Mouse (Mus musculus) CH12.LX (cell line): ENCODE data around the gene Tpo.

Source experiments
- CTCF ChIP-seq, 2 experiments: IDR thresholded peaks in 1 of 2; conservative IDR thresholded peaks in 1 of 2; 2 replicates each; pipeline ENCODE4 v1.5.1; 2011 to 2012; ENCODE audit warnings: low read depth in 2 of 2, low read length in 2 of 2, improper control_type of control experiment in 1 of 2, inconsistent platforms in 1 of 2, mild to moderate bottlenecking in 1 of 2, moderate library complexity in 1 of 2
- KAT2A ChIP-seq: IDR thresholded peaks from 2 replicates; pipeline ENCODE4 v1.6.1; 2012; ENCODE audit warnings: low read length, improper control_type of control experiment, inconsistent platforms; ENCODE audit not compliant: insufficient replicate concordance
- MAFK ChIP-seq: IDR thresholded peaks from 2 replicates; pipeline ENCODE4 v1.6.1; 2011; ENCODE audit warnings: low read length, improper control_type of control experiment; ENCODE audit not compliant: insufficient replicate concordance
- MAZ ChIP-seq: IDR thresholded peaks from 2 replicates; pipeline ENCODE4 v1.6.1; 2012; ENCODE audit warnings: low read depth, mild to moderate bottlenecking, inconsistent platforms, low read length, improper control_type of control experiment, moderate library complexity
- MEF2A ChIP-seq: IDR thresholded peaks from 2 replicates; pipeline ENCODE4 v1.6.1; 2014; ENCODE audit warnings: low read depth, mild to moderate bottlenecking, inconsistent platforms, low read length, improper control_type of control experiment, borderline replicate concordance
- PAX5 ChIP-seq: IDR thresholded peaks from 2 replicates; pipeline ENCODE4 v1.6.1; 2012; ENCODE audit warnings: low read length, inconsistent platforms, mixed read lengths
- POLR2A ChIP-seq: IDR thresholded peaks from 2 replicates; pipeline ENCODE4 v1.6.1; 2011; ENCODE audit warnings: low read depth, mild to moderate bottlenecking, improper control_type of control experiment, low read length
- RCOR1 ChIP-seq: conservative IDR thresholded peaks from 2 replicates; pipeline ENCODE4 v1.6.1; 2012; ENCODE audit warnings: low read depth, mild to moderate bottlenecking, inconsistent platforms, low read length, improper control_type of control experiment
- SIN3A ChIP-seq: IDR thresholded peaks from 2 replicates; pipeline ENCODE4 v1.6.1; 2012; ENCODE audit warnings: low read length, improper control_type of control experiment, inconsistent platforms
- TCF12 ChIP-seq: IDR thresholded peaks from 2 replicates; pipeline ENCODE4 v1.6.1; 2014; ENCODE audit warnings: low read depth, mild to moderate bottlenecking, inconsistent platforms, low read length, improper control_type of control experiment
- USF1 ChIP-seq: IDR thresholded peaks from 2 replicates; pipeline ENCODE4 v1.6.1; 2014; ENCODE audit warnings: low read depth, mild to moderate bottlenecking, inconsistent platforms, low read length, improper control_type of control experiment
- ZKSCAN1 ChIP-seq: IDR thresholded peaks from 2 replicates; pipeline ENCODE4 v1.6.1; 2012; ENCODE audit warnings: low read depth, inconsistent platforms, low read length, improper control_type of control experiment, borderline replicate concordance

DNA sequence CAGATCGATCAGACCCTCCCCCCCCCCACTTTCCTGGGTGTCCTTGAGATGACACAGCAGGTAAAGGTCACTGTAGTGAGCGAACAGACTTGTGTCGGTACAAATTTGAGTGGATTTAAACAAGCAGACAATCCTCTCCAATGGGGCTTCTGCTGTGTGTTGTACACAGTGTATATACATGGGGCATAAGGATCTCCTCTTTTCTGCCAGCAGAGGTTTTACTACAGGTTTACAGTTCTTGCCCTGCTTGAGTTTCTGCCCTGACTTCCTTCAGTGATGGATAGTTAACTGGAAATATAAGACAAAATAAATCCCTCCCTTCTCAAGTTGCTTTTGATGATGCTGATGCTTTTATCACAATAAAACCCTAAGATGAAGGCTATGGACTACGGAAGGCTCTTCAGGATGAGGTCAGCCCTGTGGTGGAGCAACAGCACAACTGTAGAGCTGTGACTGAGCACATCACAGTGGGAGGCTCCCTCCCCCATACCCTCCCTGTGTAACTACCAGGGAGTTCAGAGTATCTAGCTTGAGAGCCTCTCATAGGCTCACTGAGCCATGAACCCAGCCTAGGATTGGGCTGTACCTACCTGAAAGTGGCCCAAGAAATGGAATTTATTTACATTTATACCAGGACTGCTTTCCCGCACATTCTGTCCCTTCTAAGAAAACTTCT is 29.4 kb upstream of the Tpo start:
- no peak for TF ChIP-seq CTCF (conservative IDR thresholded peaks at IDR 0.05 in 1 of 2, IDR thresholded peaks at IDR 0.05 in 1 of 2; ENCODE audit: low read depth in 2 of 2, low read length in 2 of 2)
- no peak for TF ChIP-seq USF1
- TF ChIP-seq PAX5: no peak
- no peak for TF ChIP-seq POLR2A
- no peak for TF ChIP-seq ZKSCAN1
- no peak for TF ChIP-seq TCF12
- no peak for TF ChIP-seq RCOR1
- TF ChIP-seq MEF2A: no peak
- TF ChIP-seq MAFK: no peak
- TF ChIP-seq MAZ: no peak
- no peak for TF ChIP-seq KAT2A
- no peak for TF ChIP-seq SIN3A
